Mouse (Mus musculus): ENCODE data around the gene Lrrc27. TPM values are rescaled to one million over a fixed set of nuclear protein-coding genes. Genes with fewer than 3 reads are reported as not detected.

Lrrc27 gene
- total RNA-seq, 2 experiments from 2014 or later, result 13.6 to 16.2 TPM

GRCm38 (mm10) chr7:139246086-139246485, 33.3 kb downstream of the Lrrc27 start:
- DNase-seq, result no peak

GRCm38 (mm10) chr7:139246931-139247880, 34.4 kb downstream of the Lrrc27 start:
- DNase-seq, result peak; percentile 73 to 79

GRCm38 (mm10) chr7:139247881-139248614, 35.3 kb downstream of the Lrrc27 start, which contains the start of gene Pwwp2b:
Pwwp2b (plus strand) TSS chr7:139248482.
- DNase-seq, result peak; percentile 91

- DNase-seq, result peak in 1 of 2 experiments; percentile 27
These were observed 36.0 kb downstream of the Lrrc27 start for GRCm38 (mm10) chr7:139248615-139249405.

GRCm38 (mm10) chr7:139249406-139250210, 36.8 kb downstream of the Lrrc27 start:
- DNase-seq, result peak in 1 of 2 experiments; percentile 13

- DNase-seq, result peak; percentile 73 to 76
These were observed 39.1 kb downstream of the Lrrc27 start for GRCm38 (mm10) chr7:139251881-139252301.

GRCm38 (mm10) chr7:139252566-139252965, 39.8 kb downstream of the Lrrc27 start:
- DNase-seq, result no peak

- peak in 1 of 2 experiments; percentile 35 for DNase-seq
These were observed 40.2 kb downstream of the Lrrc27 start for GRCm38 (mm10) chr7:139252986-139253385.

GRCm38 (mm10) chr7:139253462-139253861, 40.7 kb downstream of the Lrrc27 start:
- DNase-seq, result no peak

- DNase-seq, result no peak
These were observed 41.8 kb downstream of the Lrrc27 start for GRCm38 (mm10) chr7:139254626-139255025.

- DNase-seq, result no peak
These were observed 45.2 kb downstream of the Lrrc27 start for GRCm38 (mm10) chr7:139257752-139258542.

- no peak for DNase-seq
These were observed 51.5 kb downstream of the Lrrc27 start for GRCm38 (mm10) chr7:139264337-139264736.

GRCm38 (mm10) chr7:139265634-139266033, 52.8 kb downstream of the Lrrc27 start:
- DNase-seq, result no peak

GRCm38 (mm10) chr7:139266431-139266830, 53.6 kb downstream of the Lrrc27 start:
- peak; percentile 49 to 52 for DNase-seq

GRCm38 (mm10) chr7:139266886-139267870, 54.4 kb downstream of the Lrrc27 start:
- peak; percentile 39 to 40 for DNase-seq

- DNase-seq, result no peak
These were observed 58.0 kb downstream of the Lrrc27 start for GRCm38 (mm10) chr7:139270738-139271137.

- DNase-seq, result no peak
These were observed 59.1 kb downstream of the Lrrc27 start for GRCm38 (mm10) chr7:139271871-139272270.

GRCm38 (mm10) chr7:139272639-139273396, 60.0 kb downstream of the Lrrc27 start:
- DNase-seq, result peak; percentile 52 to 55
